Mouse (Mus musculus) frontal cortex, adult (tissue): Measurements from ENCODE around the gene Speer4a.
"Not testable (repeated sequence)": the region's sequence is repeated elsewhere in the genome, so short reads cannot be mapped to it uniquely, and the experiment has no call there.

Source experiments
- ATAC-seq: cut with Nextera tagmentation; 2 replicates; pipeline ENCODE4 v1.9.2; 2017; ENCODE audit warnings: mild to moderate bottlenecking, moderate library complexity, mixed read lengths; ENCODE audit not compliant: low TSS enrichment

Gene Speer4a

GRCm38 (mm10) chr5:26039458-26039857 lies at the start of gene Speer4a:
TSS of gene Speer4a (minus strand) at chr5:26039558.
- ATAC-seq: not testable (repeated sequence)

- ATAC-seq: not testable (repeated sequence)
Observed at GRCm38 (mm10) chr5:26079023-26079422, 39.7 kb upstream of the Speer4a start.

- ATAC-seq: no peak
Observed at GRCm38 (mm10) chr5:26070716-26071115, 31.4 kb upstream of the Speer4a start.

- ATAC-seq: not testable (repeated sequence)
Observed at GRCm38 (mm10) chr5:26058481-26058880, 19.1 kb upstream of the Speer4a start, which contains the start of gene Gm7347. TSS of gene Gm7347 (minus strand) at chr5:26058581.

- not testable (repeated sequence) for ATAC-seq
Observed at GRCm38 (mm10) chr5:26022816-26023215, 16.5 kb downstream of the Speer4a start, which contains the start of gene Gm5862. TSS of gene Gm5862 (minus strand) at chr5:26022916.

- not testable (repeated sequence) for ATAC-seq
Observed at GRCm38 (mm10) chr5:26007697-26008096, 31.7 kb downstream of the Speer4a start.

GRCm38 (mm10) chr5:26006937-26007695 lies 32.2 kb downstream of the Speer4a start:
- peak; percentile 91 for ATAC-seq

GRCm38 (mm10) chr5:26004698-26005097 lies 34.7 kb downstream of the Speer4a start, which contains the start of gene Gm1979:
TSS of gene Gm1979 (minus strand) at chr5:26004798.
- ATAC-seq: not testable (repeated sequence)

- ATAC-seq: not testable (repeated sequence)
Observed at GRCm38 (mm10) chr5:25988550-25988949, 50.8 kb downstream of the Speer4a start, which contains the start of gene Gm21698. TSS of gene Gm21698 (minus strand) at chr5:25988650.
